Mouse (Mus musculus) adrenal gland (tissue): Measurements from ENCODE around the gene Tas2r136.

Source experiments
- intact Hi-C: fragments of 180-260 bp; cut with DNase I; formaldehyde crosslinking; loops from one replicate; pipeline ENCODE4 v1.15.1; 2025
- long read RNA-seq, 2 experiments: library from polyadenylated mRNA; unstranded; transcript quantifications; one replicate each; pipeline ENCODE4 v2.0.0; 2020; ENCODE audit warnings: borderline replicate concordance in 1 of 2; ENCODE audit not compliant: insufficient replicate concordance in 1 of 2

Gene Tas2r136
- long read RNA-seq, experiment 1, result 0 reads
- long read RNA-seq, experiment 2, result 0 reads

GRCm38 (mm10) chr6:132778062-132778461 is at the start of gene Tas2r136:
Gene Tas2r136, minus strand, starts transcription at chr6:132778162.
- intact Hi-C loops, result no loop called here

GRCm38 (mm10) chr6:132802518-132802917 is 24.6 kb upstream of the Tas2r136 start, which contains the start of gene Tas2r117:
Gene Tas2r117, plus strand, starts transcription at chr6:132802818.
- intact Hi-C loops, result loop anchor here (10.0 kb wide), 1 partner anchor 182 kb away; the partner anchor contains the start of gene Tas2r109

- intact Hi-C loops, result no loop called here
Measured at GRCm38 (mm10) chr6:132795393-132795792, 17.4 kb upstream of the Tas2r136 start.

- intact Hi-C loops, result no loop called here
Measured at GRCm38 (mm10) chr6:132761831-132762230, 16.1 kb downstream of the Tas2r136 start, which contains the start of gene Tas2r102. Gene Tas2r102, plus strand, starts transcription at chr6:132762131.

GRCm38 (mm10) chr6:132754430-132754829 is 23.5 kb downstream of the Tas2r136 start, which contains the start of gene Tas2r124:
Gene Tas2r124, plus strand, starts transcription at chr6:132754730.
- intact Hi-C loops, result no loop called here

GRCm38 (mm10) chr6:132750206-132750605 is 27.8 kb downstream of the Tas2r136 start:
- intact Hi-C loops, result no loop called here

GRCm38 (mm10) chr6:132737935-132738334 is 40.0 kb downstream of the Tas2r136 start, which contains the start of gene Tas2r115:
Gene Tas2r115, minus strand, starts transcription at chr6:132738035.
- intact Hi-C loops, result no loop called here
